Mouse (Mus musculus) heart, embryonic 14.5 days (tissue): ENCODE data around the gene Ulk4. TPM values are rescaled to one million over a fixed set of nuclear protein-coding genes. Genes with fewer than 3 reads are reported as not detected.

ENCODE experiments used
- ATAC-seq: fragments of 200-750 bp; cut with Nextera tagmentation; 2 replicates; pipeline ENCODE4 v1.8.0; 2017; ENCODE audit warnings: low read depth, moderate TSS enrichment; ENCODE audit not compliant: insufficient number of reproducible peaks, insufficient read depth, low FRiP score
- H3K27ac ChIP-seq, 2 experiments: fragments of 200-500 bp in 1 of 2; fragments of 300-500 bp in 1 of 2; sonication (generic) in 1 of 2; replicated peaks in 1 of 2; 2 replicates each; pipeline ENCODE4 v1.5.1; 2012 to 2014; ENCODE audit warnings: low read depth in 2 of 2, low read length in 2 of 2, control low read depth in 1 of 2, mild to moderate bottlenecking in 1 of 2, mixed read lengths in 1 of 2; ENCODE audit not compliant: control insufficient read depth in 1 of 2, insufficient read depth in 1 of 2
- H3K27me3 ChIP-seq: fragments of 300-500 bp; sonication (generic); 2 replicates; pipeline ENCODE4 v1.6.1; 2014; ENCODE audit warnings: mild to moderate bottlenecking, low read length, control low read depth; ENCODE audit not compliant: control insufficient read depth, insufficient read depth
- H3K36me3 ChIP-seq: fragments of 300-500 bp; sonication (generic); 2 replicates; pipeline ENCODE4 v1.6.1; 2014; ENCODE audit warnings: mild to moderate bottlenecking, control low read depth, low read length, mixed read lengths; ENCODE audit not compliant: control insufficient read depth, insufficient read depth
- H3K4me1 ChIP-seq, 2 experiments: fragments of 200-500 bp in 1 of 2; fragments of 300-500 bp in 1 of 2; sonication (generic) in 1 of 2; 2 replicates each; pipeline ENCODE4 v1.6.1; 2012 to 2014; ENCODE audit warnings: low read length in 2 of 2, control low read depth in 1 of 2, mixed read lengths in 1 of 2; ENCODE audit not compliant: control insufficient read depth in 2 of 2, insufficient read depth in 2 of 2
- H3K4me2 ChIP-seq: fragments of 300-500 bp; sonication (generic); 2 replicates; pipeline ENCODE4 v1.6.1; 2014; ENCODE audit warnings: mild to moderate bottlenecking, low read length
- H3K4me3 ChIP-seq, 2 experiments: fragments of 200-500 bp in 1 of 2; fragments of 300-500 bp in 1 of 2; sonication (generic) in 1 of 2; 2 replicates each; pipeline ENCODE4 v1.5.1; 2012 to 2014; ENCODE audit warnings: low read length in 2 of 2, mild to moderate bottlenecking in 2 of 2, control low read depth in 1 of 2, low read depth in 1 of 2, moderate library complexity in 1 of 2; ENCODE audit not compliant: control insufficient read depth in 1 of 2, insufficient read depth in 1 of 2
- H3K9ac ChIP-seq: fragments of 300-500 bp; sonication (generic); 2 replicates; pipeline ENCODE4 v1.6.1; 2014; ENCODE audit warnings: mild to moderate bottlenecking, low read length
- H3K9me3 ChIP-seq: fragments of 300-500 bp; sonication (generic); 2 replicates; pipeline ENCODE4 v1.6.1; 2016; ENCODE audit warnings: low read length, control low read depth; ENCODE audit not compliant: control insufficient read depth
- WGBS: fragments of 180-500 bp; shearing (Covaris S2); extraction: QIAGEN DNeasy Blood & Tissue Kit; methylation state at CpG from one replicate; pipeline ENCODE4 v1.1.7; 2014; 5-methylcytosine and 5-hydroxymethylcytosine counted together
- polyA plus RNA-seq: library from polyadenylated mRNA; unstranded; fragments of >200 nt; fragmentation: Nextera tagmentation; extraction: Ambion mirVana; gene quantifications from 2 replicates; pipeline ENCODE4 v1.2.1, GENCODE M21; 2014

The Ulk4 gene
- polyA plus RNA-seq, 1 experiment from 2014 or later = 95.4 TPM

- Histone ChIP-seq H3K4me1 (peaks cover 5 to 13% of the 10 kb centered on the region in 2 experiments; a peak in 3 of 4 replicates), H3K4me2 (no peak overlapping the region), H3K27ac (no peak overlapping the region), H3K9ac (no peak overlapping the region), H3K27me3 (no peaks in the 10 kb centered on the region), H3K9me3 (no peaks in the 10 kb centered on the region), H3K4me3 (no peak overlapping the region), H3K36me3 (no peaks in the 10 kb centered on the region)
- 44% methylated on average over 8 of the region's 8 CpGs for WGBS
- no peak for ATAC-seq
Measured at GRCm38 (mm10) chr9:120930811-120931210, 346.2 kb downstream of the Ulk4 start.

GRCm38 (mm10) chr9:120930021-120930420 lies 347.0 kb downstream of the Ulk4 start:
- peaks cover 5 to 6% of the 10 kb centered on the region in 2 experiments; a peak in 2 of 4 replicates for H3K4me1 ChIP-seq
- no peak overlapping the region for H3K4me3 ChIP-seq
- H3K36me3 ChIP-seq = no peaks in the 10 kb centered on the region
- H3K27me3 ChIP-seq = no peaks in the 10 kb centered on the region
- no peak overlapping the region for H3K9ac ChIP-seq
- no peak overlapping the region for H3K27ac ChIP-seq
- WGBS = 95% methylated on average over 12 of the region's 12 CpGs
- H3K4me2 ChIP-seq = no peak overlapping the region
- no peaks in the 10 kb centered on the region for H3K9me3 ChIP-seq
- no peak for ATAC-seq

GRCm38 (mm10) chr9:120929081-120929480 lies 347.9 kb downstream of the Ulk4 start, which contains the start of gene Ctnnb1:
Ctnnb1 (plus strand) TSS chr9:120929216.
- Histone ChIP-seq H3K4me1 (peaks cover 5 to 6% of the 10 kb centered on the region in 2 experiments; a peak in 2 of 4 replicates), H3K9ac (no peak within 1 kb of the TSS), H3K9me3 (no peaks in the 10 kb centered on the region), H3K36me3 (no peaks in the 10 kb centered on the region), H3K4me2 (no peak within 1 kb of the TSS), H3K4me3 (no peak within 1 kb of the TSS), H3K27ac (no peak within 1 kb of the TSS), H3K27me3 (no peaks in the 10 kb centered on the region)
- ATAC-seq = no peak
- WGBS = 83% methylated on average over 11 of the region's 11 CpGs

GRCm38 (mm10) chr9:120926939-120927606 lies 349.9 kb downstream of the Ulk4 start:
- WGBS = 27% methylated on average over 9 of the region's 9 CpGs
- Histone ChIP-seq H3K4me3 (no peak overlapping the region), H3K36me3 (no peaks in the 10 kb centered on the region), H3K27me3 (no peaks in the 10 kb centered on the region), H3K27ac (no peak overlapping the region), H3K9me3 (no peaks in the 10 kb centered on the region), H3K9ac (no peak overlapping the region), H3K4me2 (no peak overlapping the region), H3K4me1 (peaks cover 0 to 3% of the 10 kb centered on the region in 2 experiments; a peak in 1 of 4 replicates)
- ATAC-seq = no peak

- Histone ChIP-seq H3K4me2 (no peak overlapping the region), H3K9ac (no peak overlapping the region), H3K27ac (no peak overlapping the region), H3K36me3 (no peaks in the 10 kb centered on the region), H3K27me3 (no peaks in the 10 kb centered on the region), H3K4me1 (peaks cover 0 to 3% of the 10 kb centered on the region in 2 experiments; a peak in 1 of 4 replicates), H3K4me3 (no peak overlapping the region), H3K9me3 (no peaks in the 10 kb centered on the region)
- ATAC-seq = no peak
- 45% methylated on average over 1 of the region's 1 CpGs for WGBS
Measured at GRCm38 (mm10) chr9:120926126-120926525, 350.9 kb downstream of the Ulk4 start.

GRCm38 (mm10) chr9:120919130-120919529 lies 357.9 kb downstream of the Ulk4 start:
- H3K27ac ChIP-seq = no peak overlapping the region
- H3K9ac ChIP-seq = no peak overlapping the region
- H3K36me3 ChIP-seq = no peaks in the 10 kb centered on the region
- H3K4me1 ChIP-seq = peaks cover 9 to 18% of the 10 kb centered on the region in 2 experiments
- ATAC-seq = no peak
- no peak overlapping the region for H3K4me3 ChIP-seq
- H3K9me3 ChIP-seq = no peaks in the 10 kb centered on the region
- 69% methylated on average over 5 of the region's 5 CpGs for WGBS
- no peaks in the 10 kb centered on the region for H3K27me3 ChIP-seq
- H3K4me2 ChIP-seq = no peak overlapping the region

GRCm38 (mm10) chr9:120918642-120919041 lies 358.4 kb downstream of the Ulk4 start:
- H3K9me3 ChIP-seq = no peaks in the 10 kb centered on the region
- H3K4me3 ChIP-seq = no peak overlapping the region
- no peaks in the 10 kb centered on the region for H3K36me3 ChIP-seq
- ATAC-seq = no peak
- peaks cover 9 to 18% of the 10 kb centered on the region in 2 experiments for H3K4me1 ChIP-seq
- no peak overlapping the region for H3K27ac ChIP-seq
- 26% methylated on average over 6 of the region's 6 CpGs for WGBS
- no peak overlapping the region for H3K4me2 ChIP-seq
- H3K27me3 ChIP-seq = no peaks in the 10 kb centered on the region
- H3K9ac ChIP-seq = no peak overlapping the region

GRCm38 (mm10) chr9:120918211-120918610 lies 358.8 kb downstream of the Ulk4 start:
- no peak overlapping the region for H3K4me2 ChIP-seq
- ATAC-seq = no peak
- no peaks in the 10 kb centered on the region for H3K36me3 ChIP-seq
- no peak overlapping the region for H3K9ac ChIP-seq
- H3K9me3 ChIP-seq = no peaks in the 10 kb centered on the region
- H3K4me1 ChIP-seq = peaks cover 9 to 18% of the 10 kb centered on the region in 2 experiments
- no peak overlapping the region for H3K27ac ChIP-seq
- 86% methylated on average over 5 of the region's 5 CpGs for WGBS
- no peaks in the 10 kb centered on the region for H3K27me3 ChIP-seq
- no peak overlapping the region for H3K4me3 ChIP-seq
